Mouse (Mus musculus) G1E-ER4 (cell line): ENCODE data around the gene Hdgf. TPM values are rescaled to one million over a fixed set of nuclear protein-coding genes. Genes with fewer than 3 reads are reported as not detected.

Experiments
- GATA1 ChIP-seq: IDR thresholded peaks from one replicate; pipeline ENCODE4 v1.8.0; 2012; ENCODE audit warnings: low read length, inconsistent platforms
- polyA plus RNA-seq: library from polyadenylated mRNA; stranded (reverse); fragments of >175 nt; gene quantifications from 2 replicates; pipeline ENCODE4 v1.2.3, GENCODE M21; 2012

The Hdgf gene
- polyA plus RNA-seq, 1 experiment = 3,088 TPM

- no peak for TF ChIP-seq GATA1
Observed at GRCm38 (mm10) chr3:87949266-87949954, 43.3 kb downstream of the Hdgf start.

- TF ChIP-seq GATA1 = no peak
Observed at GRCm38 (mm10) chr3:87949955-87950515, 43.9 kb downstream of the Hdgf start.

- no peak for TF ChIP-seq GATA1
Observed at GRCm38 (mm10) chr3:87951946-87952345, 45.8 kb downstream of the Hdgf start.

- no peak for TF ChIP-seq GATA1
Observed at GRCm38 (mm10) chr3:87952440-87952839, 46.3 kb downstream of the Hdgf start.

- TF ChIP-seq GATA1 = no peak
Observed at GRCm38 (mm10) chr3:87958056-87958455, 51.9 kb downstream of the Hdgf start.

- no peak for TF ChIP-seq GATA1
Observed at GRCm38 (mm10) chr3:87958476-87958875, 52.4 kb downstream of the Hdgf start.

- no peak for TF ChIP-seq GATA1
Observed at GRCm38 (mm10) chr3:87958967-87959366, 52.8 kb downstream of the Hdgf start.

DNA sequence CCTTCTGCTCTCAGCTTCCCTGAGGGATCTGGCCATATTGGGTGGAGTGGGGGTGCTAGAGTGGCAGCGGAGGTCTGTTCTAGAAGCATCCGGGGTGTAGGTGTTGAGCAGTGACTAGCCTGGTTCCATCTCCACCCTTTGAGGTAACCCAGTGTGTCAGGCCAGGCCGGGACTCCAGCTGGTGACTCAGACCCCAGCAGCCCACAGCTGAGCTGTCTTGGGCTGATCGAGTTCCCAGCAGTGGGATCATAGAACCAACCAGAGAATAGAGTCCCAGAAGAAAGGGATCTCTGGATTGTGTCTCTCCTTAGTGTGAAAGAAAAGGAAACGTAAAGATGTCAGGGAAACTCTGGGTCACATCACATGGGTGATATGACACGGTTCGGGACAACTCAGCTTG, 53.2 kb downstream of the Hdgf start:
- TF ChIP-seq GATA1 = no peak

GRCm38 (mm10) chr3:87960191-87960585, 54.1 kb downstream of the Hdgf start:
- no peak for TF ChIP-seq GATA1

DNA sequence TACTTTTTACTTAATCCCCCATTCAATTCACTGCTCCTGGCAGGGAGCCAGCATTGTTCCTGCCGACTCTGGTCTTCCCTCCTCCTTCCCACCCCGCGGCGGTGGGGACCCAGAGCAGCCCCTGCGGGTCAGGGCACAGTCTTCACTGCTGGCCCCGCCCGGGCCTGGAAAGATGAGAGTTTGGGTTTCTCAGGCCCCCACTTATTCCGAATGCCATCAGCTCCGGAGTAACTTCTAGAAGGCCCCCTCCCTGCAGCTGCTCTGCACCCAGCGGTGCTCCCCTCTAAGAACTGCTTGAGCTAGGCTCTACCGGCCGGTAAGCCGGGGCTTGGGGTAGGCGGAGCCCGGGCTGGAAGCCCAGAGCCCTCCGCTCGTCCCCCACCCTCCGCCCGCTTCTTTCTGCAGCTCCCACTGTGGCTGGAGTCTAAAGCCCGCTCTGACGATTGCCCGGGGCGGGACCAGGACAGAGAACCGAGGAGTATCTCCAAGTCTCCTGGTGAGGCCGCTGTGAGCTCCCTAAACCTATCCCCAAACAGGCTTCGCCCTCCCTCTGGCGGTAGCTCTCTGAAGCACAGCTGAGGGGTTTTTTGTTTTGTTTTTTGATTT, 54.6 kb downstream of the Hdgf start:
- no peak for TF ChIP-seq GATA1

Other genes starting within 250 kb of the Hdgf start
- gene Lrrc71, start 157.7 kb upstream of the Hdgf start, polyA plus RNA-seq = 0.01 TPM in 1 of 2 replicates, not detected in the other
- gene Ntrk1, start 111.2 kb upstream of the Hdgf start, polyA plus RNA-seq = not detected in 2 replicates
- gene Insrr, start 109.4 kb upstream of the Hdgf start, polyA plus RNA-seq = not detected in 2 replicates
- gene Pear1, start 82.0 kb upstream of the Hdgf start, polyA plus RNA-seq = not detected in 2 replicates
- gene Sh2d2a, start 59.6 kb upstream of the Hdgf start, polyA plus RNA-seq = 0.02 TPM in 1 of 2 replicates, not detected in the other
- gene Prcc, start 20.7 kb upstream of the Hdgf start, polyA plus RNA-seq = 81.3 and 101 TPM in 2 replicates
- 13.8 and 15.8 TPM in 2 replicates for gene Mrpl24, start 13.2 kb downstream of the Hdgf start, polyA plus RNA-seq
- gene Isg20l2, start 24.0 kb downstream of the Hdgf start, polyA plus RNA-seq = 14.0 and 17.6 TPM in 2 replicates
- 16.3 and 26.0 TPM in 2 replicates for gene Rrnad1, start 24.4 kb downstream of the Hdgf start, polyA plus RNA-seq
- gene Crabp2, start 42.3 kb downstream of the Hdgf start, polyA plus RNA-seq = not detected in 2 replicates
- not detected in 2 replicates for gene Nes, start 64.8 kb downstream of the Hdgf start, polyA plus RNA-seq
- not detected in 2 replicates for gene Bcan, start 93.9 kb downstream of the Hdgf start, polyA plus RNA-seq
- gene Hapln2, start 121.3 kb downstream of the Hdgf start, polyA plus RNA-seq = not detected in 2 replicates
- 34.8 and 53.1 TPM in 2 replicates for gene Gpatch4, start 136.8 kb downstream of the Hdgf start, polyA plus RNA-seq
- gene Naxe, start 152.2 kb downstream of the Hdgf start, polyA plus RNA-seq = 26.1 and 37.5 TPM in 2 replicates
- gene Ttc24, start 172.0 kb downstream of the Hdgf start, polyA plus RNA-seq = not detected in 2 replicates
- gene Iqgap3, start 175.7 kb downstream of the Hdgf start, polyA plus RNA-seq = 7.6 and 13.5 TPM in 2 replicates
- gene Mef2d, start 236.1 kb downstream of the Hdgf start, polyA plus RNA-seq = 164 and 168 TPM in 2 replicates